Mouse (Mus musculus) testis, adult 2 months (tissue): ENCODE results near the gene Hist1h2bc. TPM values are rescaled to one million over a fixed set of nuclear protein-coding genes. Genes with fewer than 3 reads are reported as not detected.
"Not testable (repeated sequence)": the region's sequence is repeated elsewhere in the genome, so short reads cannot be mapped to it uniquely, and the experiment has no call there.

Experiments
- H3K27ac ChIP-seq: fragments of 200-500 bp; 2 replicates; pipeline ENCODE4 v1.5.1; 2012; ENCODE audit warnings: low read depth, low read length; ENCODE audit not compliant: control insufficient read depth, insufficient read depth
- H3K27me3 ChIP-seq: fragments of 200-500 bp; 2 replicates; pipeline ENCODE4 v1.6.1; 2012; ENCODE audit warnings: mild to moderate bottlenecking, low read length, moderate library complexity; ENCODE audit not compliant: control insufficient read depth, insufficient read depth
- H3K36me3 ChIP-seq: fragments of 200-500 bp; 2 replicates; pipeline ENCODE4 v1.6.1; 2012; ENCODE audit warnings: mild to moderate bottlenecking, low read length; ENCODE audit not compliant: control insufficient read depth, insufficient read depth
- H3K4me1 ChIP-seq: fragments of 200-500 bp; 2 replicates; pipeline ENCODE4 v1.6.1; 2012; ENCODE audit warnings: low read length; ENCODE audit not compliant: control insufficient read depth, insufficient read depth
- H3K4me3 ChIP-seq: fragments of 200-500 bp; 2 replicates; pipeline ENCODE4 v1.5.1; 2012; ENCODE audit warnings: low read depth, mild to moderate bottlenecking, low read length, moderate library complexity, mixed read lengths; ENCODE audit not compliant: control insufficient read depth
- CTCF ChIP-seq: fragments of 200-500 bp; IDR thresholded peaks from 2 replicates; pipeline ENCODE4 v1.5.1; 2012; ENCODE audit warnings: low read depth, mild to moderate bottlenecking, inconsistent platforms, low read length, moderate library complexity; ENCODE audit not compliant: control insufficient read depth, insufficient read depth, insufficient replicate concordance
- POLR2A ChIP-seq: fragments of 200-500 bp; IDR thresholded peaks from 2 replicates; pipeline ENCODE4 v1.6.1; 2012; ENCODE audit warnings: low read depth, mild to moderate bottlenecking, inconsistent platforms, low read length, moderate library complexity; ENCODE audit not compliant: control insufficient read depth
- polyA plus RNA-seq: library from polyadenylated mRNA; depleted of rRNA; stranded (reverse); fragments of >200 nt; gene quantifications from 2 replicates; pipeline ENCODE4 v1.2.3, GENCODE M21; 2012

The Hist1h2bc gene
- polyA plus RNA-seq, 1 experiment = 17.8 TPM

- peaks cover 6% of the 10 kb centered on the region for H3K4me1 ChIP-seq
- H3K27me3 ChIP-seq = no peaks in the 10 kb centered on the region
- H3K27ac ChIP-seq = peak within 1 kb of the TSS; percentile 41
- H3K4me3 ChIP-seq = peak within 1 kb of the TSS; percentile 79
- TF ChIP-seq CTCF (no peak), POLR2A (peak; percentile 34; the same call in 1 of the 2 replicates)
- no peaks in the 10 kb centered on the region for H3K36me3 ChIP-seq
Observed at GRCm38 (mm10) chr13:23710374-23711089, 26.5 kb downstream of the Hist1h2bc start, which contains the start of gene Hfe. TSS of gene Hfe (minus strand) at chr13:23710854.

GRCm38 (mm10) chr13:23716261-23717042 is 32.5 kb downstream of the Hist1h2bc start:
- Histone ChIP-seq H3K4me3 (no peak overlapping the region), H3K27me3 (no peaks in the 10 kb centered on the region), H3K4me1 (no peaks in the 10 kb centered on the region), H3K27ac (no peak overlapping the region), H3K36me3 (no peaks in the 10 kb centered on the region)
- TF ChIP-seq POLR2A = no peak
- TF ChIP-seq CTCF = no peak

GRCm38 (mm10) chr13:23717176-23717575 is 33.2 kb downstream of the Hist1h2bc start:
- H3K27ac ChIP-seq = 0 out of 2 replicates have a peak overlapping the region, but pooled peaks have one; percentile 21
- no peaks in the 10 kb centered on the region for H3K36me3 ChIP-seq
- H3K4me1 ChIP-seq = no peaks in the 10 kb centered on the region
- H3K27me3 ChIP-seq = no peaks in the 10 kb centered on the region
- TF ChIP-seq CTCF = no peak
- no peak for TF ChIP-seq POLR2A
- no peak overlapping the region for H3K4me3 ChIP-seq

GRCm38 (mm10) chr13:23717593-23718245 is 33.7 kb downstream of the Hist1h2bc start:
- H3K4me3 ChIP-seq, H3K27me3 ChIP-seq, H3K36me3 ChIP-seq, H3K27ac ChIP-seq, H3K4me1 ChIP-seq: not testable (repeated sequence)

GRCm38 (mm10) chr13:23724239-23724638 is 40.2 kb downstream of the Hist1h2bc start:
- no peak for TF ChIP-seq CTCF
- TF ChIP-seq POLR2A = no peak
- Histone ChIP-seq H3K36me3 (no peaks in the 10 kb centered on the region), H3K4me1 (peaks cover under 1% of the 10 kb centered on the region; the same call in 1 of the 2 replicates), H3K27me3 (no peaks in the 10 kb centered on the region), H3K27ac (peak overlapping the region; percentile 37; the same call in 1 of the 2 replicates), H3K4me3 (no peak overlapping the region)

GRCm38 (mm10) chr13:23725213-23725612 is 41.2 kb downstream of the Hist1h2bc start:
- H3K4me1 ChIP-seq = peaks cover 3% of the 10 kb centered on the region; the same call in 1 of the 2 replicates

GRCm38 (mm10) chr13:23728472-23729191 is 44.6 kb downstream of the Hist1h2bc start:
- Histone ChIP-seq H3K4me1 (peaks cover 3% of the 10 kb centered on the region; the same call in 1 of the 2 replicates), H3K36me3 (no peaks in the 10 kb centered on the region), H3K27ac (no peak overlapping the region), H3K27me3 (no peaks in the 10 kb centered on the region), H3K4me3 (no peak overlapping the region)
- TF ChIP-seq POLR2A (no peak), CTCF (no peak)

More at GRCm38 (mm10) chr13:23725213-23725612, 41.2 kb downstream of the Hist1h2bc start:
- TF ChIP-seq POLR2A (no peak), CTCF (no peak)
- Histone ChIP-seq H3K27ac (no peak overlapping the region), H3K4me3 (no peak overlapping the region), H3K36me3 (no peaks in the 10 kb centered on the region), H3K27me3 (no peaks in the 10 kb centered on the region)
